Mouse (Mus musculus) bone marrow macrophage, adult 2 months (primary cell): ENCODE results near the gene Erc2.

Experiments
- CTCF ChIP-seq: IDR thresholded peaks from 2 replicates; pipeline ENCODE4 v1.5.1; 2012; ENCODE audit warnings: low read depth, mild to moderate bottlenecking, low read length, moderate library complexity
- POLR2A ChIP-seq: IDR thresholded peaks from 2 replicates; pipeline ENCODE4 v1.6.1; 2012; ENCODE audit warnings: mild to moderate bottlenecking, low read depth, low read length, borderline replicate concordance

GRCm38 (mm10) chr14:28061649-28062375 is 439.6 kb downstream of the Erc2 start:
- TF ChIP-seq CTCF (no peak), POLR2A (no peak)
